Mouse (Mus musculus) skeletal muscle tissue, postnatal 0 days (tissue): ENCODE results near the gene Nme8. TPM values are rescaled to one million over a fixed set of nuclear protein-coding genes. Genes with fewer than 3 reads are reported as not detected.

Experiments used
- polyA plus RNA-seq: library from polyadenylated mRNA; unstranded; fragments of >200 nt; fragmentation: Nextera tagmentation; extraction: Ambion mirVana; gene quantifications from 2 replicates; pipeline ENCODE4 v1.2.1, GENCODE M21; 2015

The Nme8 gene
- polyA plus RNA-seq: not detected in 2 replicates

DNA sequence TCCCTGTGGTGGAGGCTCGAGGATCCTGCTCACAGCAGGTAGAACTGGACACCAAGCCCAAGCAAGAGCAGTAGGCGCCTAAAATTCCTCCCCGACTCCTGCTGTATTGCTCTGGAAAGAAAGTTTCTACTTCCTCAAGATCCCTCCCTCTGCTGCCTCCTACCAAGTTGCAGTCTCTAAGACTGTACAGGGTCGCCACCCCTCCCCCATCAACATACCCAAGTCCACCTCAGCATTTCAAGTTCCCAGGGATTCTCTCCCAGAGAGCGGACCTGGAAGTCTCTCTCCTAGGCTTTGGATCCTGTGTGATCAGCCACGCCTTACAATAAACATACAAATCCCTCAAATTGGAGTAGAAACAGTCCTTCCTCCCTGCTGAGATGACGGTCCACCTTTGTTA is at the start of gene Nme8:
Nme8 (minus strand) TSS at position 5 of the 400 bp plus-strand sequence.

DNA sequence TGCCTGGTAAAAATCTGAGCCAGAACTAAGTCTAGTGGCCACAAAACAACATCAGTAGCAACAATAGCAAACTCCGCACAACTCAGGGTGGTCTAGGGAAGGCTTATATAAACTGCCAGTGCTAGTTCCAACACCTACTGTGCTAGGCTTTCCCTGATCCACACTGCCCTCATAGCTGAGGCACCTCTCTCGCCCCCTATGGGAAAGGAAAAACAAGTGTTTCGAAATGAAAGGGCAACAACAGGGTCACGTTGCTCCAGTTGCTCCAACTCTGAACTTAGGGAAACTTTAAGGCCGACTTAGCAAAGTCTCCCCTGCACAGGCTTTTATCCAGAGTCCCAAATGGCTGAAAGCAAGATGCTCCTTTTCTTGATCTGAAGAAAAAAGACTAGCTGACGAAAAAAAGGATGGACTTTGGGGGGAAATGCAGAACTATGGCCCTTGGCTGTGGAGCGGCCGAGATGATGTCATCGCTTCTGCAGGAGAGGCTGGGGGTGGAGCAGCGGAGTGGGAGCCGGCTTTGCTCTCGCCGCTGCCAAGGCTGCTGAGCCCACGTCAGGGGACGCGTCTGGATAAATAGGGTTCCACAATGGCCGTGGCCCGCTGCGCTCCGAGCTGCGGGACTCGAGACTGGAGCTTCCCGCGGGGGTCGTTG is 74.9 kb downstream of the Nme8 start, which contains the start of gene Sfrp4:
Sfrp4 (plus strand) TSS at position 532 of the 655 bp plus-strand sequence.

DNA sequence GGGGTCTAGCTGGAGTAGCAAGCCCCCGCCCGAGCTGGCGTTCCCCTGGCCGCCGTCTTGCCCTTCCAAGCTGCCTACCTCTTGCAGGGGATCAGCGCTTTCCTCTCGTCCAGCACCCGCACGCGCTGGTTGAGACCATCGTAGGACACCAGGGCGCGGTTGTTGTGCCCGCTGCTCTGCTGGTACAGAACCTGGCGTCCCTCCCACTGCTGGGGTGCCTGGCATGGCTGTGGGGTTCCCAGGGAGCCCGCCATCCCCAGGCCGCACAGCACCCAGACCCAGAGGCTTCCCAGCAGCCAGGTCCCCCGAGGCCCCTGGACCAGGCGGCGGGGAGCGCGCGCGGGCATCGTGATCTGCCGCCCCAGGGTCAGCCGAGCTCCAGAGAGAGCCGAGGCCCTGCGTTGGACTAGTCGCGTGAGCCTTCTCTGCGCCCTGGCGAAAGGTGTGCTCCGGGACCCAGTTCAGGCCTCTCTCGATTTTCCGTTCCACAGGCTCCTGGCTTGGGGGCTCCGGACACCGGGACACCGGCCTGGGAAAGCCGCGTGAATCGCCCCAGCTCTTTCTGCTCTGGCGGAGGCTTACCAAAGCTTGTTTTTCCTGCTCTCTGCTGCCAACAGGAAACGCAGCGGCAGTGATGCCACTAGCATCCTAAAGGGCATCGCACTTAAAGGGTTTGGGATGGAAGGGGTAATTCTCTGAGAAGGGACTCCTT is 78.2 kb downstream of the Nme8 start, which contains the start of gene Epdr1:
Epdr1 (minus strand) TSS at position 712 of the 712 bp plus-strand sequence.

Other genes starting within 250 kb of the Nme8 start
- 51.6 and 53.2 TPM in 2 replicates for gene Epdr1, start 77.9 kb downstream of the Nme8 start, polyA plus RNA-seq
- gene Sfrp4, start 74.7 kb downstream of the Nme8 start, polyA plus RNA-seq: 21.2 and 27.3 TPM in 2 replicates
- 0.32 and 0.35 TPM in 2 replicates for gene Gpr141, start 126.5 kb upstream of the Nme8 start, polyA plus RNA-seq